Mouse (Mus musculus) left cerebral cortex, adult 11 months (tissue): ENCODE measurements around the gene Plekhg3.

Experiments
- DNase-seq: peaks from one replicate; pipeline ENCODE4 v3.0.0; 2022; ENCODE audit warnings: low spot score

Gene Plekhg3

DNA sequence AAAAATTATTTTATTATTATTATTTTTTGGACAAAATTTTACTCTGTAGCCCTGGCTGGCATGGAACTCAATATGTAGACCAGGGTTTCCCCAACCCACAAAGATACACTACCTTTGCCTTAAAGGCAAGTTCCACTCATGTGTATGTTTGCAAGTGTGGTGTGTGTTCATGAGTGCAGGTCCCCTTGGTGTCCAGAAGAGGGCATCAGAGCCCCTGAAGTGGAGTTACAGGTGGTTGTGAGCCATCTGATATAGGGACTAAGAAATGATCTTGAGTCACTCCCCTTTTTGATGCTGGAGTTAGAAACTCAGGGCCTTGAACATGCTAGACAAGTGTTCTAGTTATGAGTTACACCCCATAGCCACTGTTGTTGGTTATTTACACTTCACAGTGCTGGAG lies 54.3 kb downstream of the Plekhg3 start:
- DNase-seq = no peak

DNA sequence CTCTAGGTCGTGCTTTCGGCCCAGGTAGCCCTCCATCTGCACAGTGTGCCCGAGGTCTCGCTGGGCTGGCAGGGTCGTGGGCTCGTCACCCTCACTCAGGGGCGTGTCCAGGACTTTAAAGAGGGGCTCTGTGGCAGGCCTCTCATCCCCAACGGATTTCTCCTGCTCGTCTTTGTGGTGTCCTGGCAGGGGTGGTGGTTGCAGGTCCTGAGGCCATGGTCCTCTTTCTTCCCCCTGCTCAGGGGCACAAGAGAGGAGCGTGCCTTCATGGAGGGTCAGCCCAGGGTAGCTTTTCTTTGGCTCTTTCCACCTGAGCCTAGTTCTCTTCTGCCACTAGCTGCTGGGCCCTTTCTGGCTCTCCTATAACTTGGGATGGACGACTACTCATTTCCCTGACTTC lies 56.7 kb downstream of the Plekhg3 start:
- DNase-seq = no peak

DNA sequence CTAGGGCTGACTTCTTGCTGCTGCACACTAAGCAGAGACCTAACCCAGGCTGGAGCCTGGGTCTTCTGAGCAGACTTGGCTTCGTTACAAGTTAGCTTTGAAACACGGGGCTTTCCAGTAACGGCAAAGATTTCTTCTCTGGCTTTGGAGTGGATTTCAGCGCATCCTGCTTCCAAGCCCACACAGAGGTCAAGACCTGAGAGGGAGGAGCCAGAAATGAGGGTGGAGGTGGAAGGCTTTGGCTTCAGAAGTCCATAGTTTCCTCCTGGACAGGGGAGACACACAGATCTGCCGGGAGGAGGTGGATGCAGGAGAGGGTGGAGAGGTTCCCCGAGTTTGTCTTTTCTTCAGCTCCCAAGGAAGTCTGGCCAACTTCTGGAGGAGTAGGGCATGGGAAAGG lies 58.8 kb downstream of the Plekhg3 start:
- no peak for DNase-seq

DNA sequence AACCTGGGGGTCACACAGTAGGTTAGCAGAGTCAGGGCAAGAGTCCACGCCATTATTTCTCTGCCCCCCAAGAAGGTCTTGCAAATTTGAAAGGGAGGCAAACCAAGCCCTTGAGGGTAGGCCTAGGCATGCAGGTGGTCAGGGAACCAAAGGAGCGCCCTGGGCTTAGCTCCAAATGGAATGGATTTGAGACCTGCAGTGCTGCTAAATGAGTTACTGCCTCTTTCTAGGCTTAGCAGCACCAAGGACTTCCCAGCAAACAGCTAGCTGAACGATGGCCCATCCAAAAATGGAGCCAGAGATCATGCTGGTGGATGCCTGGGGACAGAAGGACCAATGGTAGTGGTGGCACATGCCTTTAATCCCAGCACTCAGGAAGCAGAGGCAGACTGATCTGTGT lies 60.3 kb downstream of the Plekhg3 start:
- no peak for DNase-seq

DNA sequence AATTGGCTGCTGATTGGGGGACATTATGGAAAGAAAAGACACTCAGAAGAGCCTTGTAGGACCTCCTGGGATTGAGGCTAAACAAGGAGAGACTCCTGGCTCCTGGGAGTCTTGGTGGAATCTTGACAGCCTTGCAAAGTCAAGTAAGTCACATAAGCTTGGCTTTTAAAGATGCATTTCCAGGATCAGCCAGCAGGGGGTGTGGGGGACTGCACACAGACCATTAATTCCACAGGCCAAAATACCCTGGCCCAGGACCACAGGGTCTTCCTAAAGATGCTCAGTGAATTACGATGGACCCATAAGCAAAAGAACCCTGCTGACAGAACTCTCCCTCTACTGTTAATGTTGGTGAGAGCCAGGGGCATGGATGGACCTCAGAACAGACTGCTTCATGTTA lies 61.5 kb downstream of the Plekhg3 start:
- no peak for DNase-seq

DNA sequence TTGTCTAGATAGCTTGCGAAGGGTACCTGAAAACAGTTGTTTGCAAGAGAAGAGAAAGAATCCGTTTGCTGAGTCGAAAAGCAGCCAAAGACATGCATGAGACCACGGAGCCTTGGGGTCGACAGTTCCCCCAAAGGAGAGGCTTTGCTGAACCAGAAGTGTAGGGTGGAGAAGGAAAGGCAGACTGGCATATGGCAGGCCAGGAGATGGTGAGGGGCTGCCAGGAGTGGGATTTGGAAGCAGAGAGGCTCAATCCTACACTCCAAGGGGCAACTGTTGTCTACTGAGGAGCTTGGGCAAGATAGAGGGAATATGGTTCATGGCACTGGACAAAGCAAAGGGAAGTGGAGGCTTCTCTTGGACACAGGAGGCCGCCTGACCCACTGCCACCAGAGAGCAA lies 62.6 kb downstream of the Plekhg3 start:
- no peak for DNase-seq

DNA sequence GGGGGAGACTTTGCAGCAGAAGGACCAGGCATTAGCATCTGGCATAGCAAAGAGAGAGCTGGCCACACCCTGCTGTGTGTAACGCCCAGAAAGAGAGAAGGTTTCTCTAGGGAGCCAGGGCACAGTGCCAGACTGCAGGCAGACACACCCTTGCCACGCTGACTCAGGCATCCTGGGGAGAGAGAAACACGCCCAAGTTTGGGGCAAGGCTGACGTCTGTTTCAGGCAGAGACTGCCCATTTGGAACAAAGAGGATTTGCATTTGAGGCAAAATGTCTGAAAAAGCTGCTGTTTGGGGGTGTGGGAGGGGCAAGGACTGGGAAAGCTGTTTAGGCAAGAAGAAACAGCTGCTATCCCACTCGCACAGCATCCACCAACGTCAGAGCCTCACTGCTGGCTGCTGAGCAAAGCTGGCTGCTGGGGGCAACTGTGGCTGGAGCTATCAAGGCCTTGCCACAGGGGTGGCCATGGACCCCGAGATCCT lies 63.2 kb downstream of the Plekhg3 start:
- peak; percentile 69 for DNase-seq

DNA sequence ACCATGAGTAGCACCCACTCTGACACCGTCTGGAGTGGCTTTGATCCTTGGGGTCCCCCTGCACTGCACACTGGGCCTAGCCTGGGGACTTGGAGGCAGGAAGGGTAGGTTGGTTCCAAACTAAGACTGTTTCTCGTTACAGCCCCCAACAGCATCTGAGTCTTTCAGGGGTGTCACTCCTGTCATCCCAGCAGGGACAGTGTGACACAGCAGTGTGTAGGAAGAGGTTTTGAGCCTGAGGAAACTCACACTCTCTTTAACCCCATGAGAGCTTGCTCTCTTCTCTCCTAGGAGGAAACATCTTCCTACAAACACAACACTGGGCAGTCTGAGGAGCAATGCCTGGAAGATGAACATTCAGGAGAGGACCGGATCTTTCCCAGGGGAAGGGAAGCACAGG lies 63.9 kb downstream of the Plekhg3 start:
- DNase-seq = no peak

DNA sequence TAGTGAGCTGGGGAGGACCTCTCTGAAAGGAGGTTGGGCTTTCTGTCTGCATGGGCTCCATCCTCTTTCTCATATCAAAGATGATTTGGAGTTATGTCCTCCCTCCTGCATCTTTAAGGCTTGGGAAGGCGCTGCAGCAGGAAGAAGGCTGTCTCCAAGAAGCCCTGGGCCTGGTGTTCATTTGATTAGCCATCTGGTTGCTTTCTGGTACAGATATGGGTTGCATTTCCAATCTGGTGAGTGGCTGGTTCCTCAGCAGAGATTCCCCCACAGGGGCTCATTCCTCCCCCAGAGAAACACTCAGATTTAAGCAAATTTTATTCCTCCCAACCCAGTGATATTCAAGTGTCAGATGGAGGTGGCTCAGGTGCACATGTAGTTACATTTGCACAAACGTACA lies 65.1 kb downstream of the Plekhg3 start:
- DNase-seq = peak; percentile 39

DNA sequence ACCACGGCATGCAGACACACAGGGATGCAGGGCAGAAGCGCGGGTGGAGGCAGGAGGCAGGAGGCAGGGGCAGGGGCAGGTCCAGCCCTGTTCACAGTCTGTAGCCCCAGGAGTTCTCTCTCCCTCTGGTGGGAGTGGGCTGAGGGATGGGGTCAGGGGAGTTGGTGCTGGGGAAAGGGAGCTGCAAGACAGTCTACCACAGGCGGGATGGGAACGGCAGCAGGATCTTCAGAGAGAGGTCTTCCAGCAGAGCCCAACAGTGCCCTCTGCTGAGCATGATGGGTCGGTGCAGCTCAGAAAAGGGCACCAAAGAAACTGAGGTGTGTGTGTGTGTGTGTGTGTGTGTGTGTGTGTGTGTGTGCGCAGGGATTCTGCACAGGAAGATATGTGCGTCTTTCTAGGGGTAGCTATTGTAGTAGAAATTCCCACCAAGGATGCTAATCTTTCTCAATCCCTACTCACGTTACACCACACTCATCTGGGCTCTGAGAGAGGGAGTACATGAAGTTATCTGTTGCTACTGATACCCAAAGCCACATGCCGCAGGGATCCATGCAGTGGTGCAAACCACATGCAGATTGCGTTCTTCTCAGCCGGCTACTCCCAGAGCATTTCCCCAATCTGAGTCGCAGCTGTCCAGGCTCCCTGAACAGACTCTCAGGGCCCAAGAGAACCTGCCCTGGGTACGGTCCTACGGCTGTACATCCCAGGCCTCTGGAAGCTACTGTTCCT lies 65.8 kb downstream of the Plekhg3 start:
- peak; percentile 58 for DNase-seq

DNA sequence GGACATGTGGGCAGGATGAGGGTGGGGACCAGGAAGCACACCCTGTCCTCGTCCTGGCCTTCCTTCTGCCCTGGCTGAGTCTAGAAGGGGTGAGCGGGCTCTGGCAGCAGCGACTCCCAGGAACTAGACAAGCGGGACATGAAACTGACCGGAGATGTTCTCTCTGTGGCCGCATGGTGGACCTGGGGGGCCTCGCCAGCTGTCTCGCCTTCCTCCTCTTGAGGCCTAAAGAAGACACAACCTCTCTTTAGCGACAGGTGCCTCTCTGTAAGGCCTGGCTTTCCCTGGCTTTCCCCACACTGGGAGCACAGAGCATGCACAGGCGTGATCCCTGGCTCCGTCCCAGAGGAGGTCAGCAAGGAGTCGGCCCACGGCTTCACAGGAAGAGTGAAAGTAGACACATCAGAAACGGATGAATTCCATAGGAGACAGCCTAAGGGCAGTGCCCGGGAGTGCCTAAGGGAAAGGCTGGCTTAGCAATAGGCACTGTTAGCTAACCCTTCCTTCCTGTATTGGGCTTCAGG lies 66.9 kb downstream of the Plekhg3 start:
- no peak for DNase-seq

DNA sequence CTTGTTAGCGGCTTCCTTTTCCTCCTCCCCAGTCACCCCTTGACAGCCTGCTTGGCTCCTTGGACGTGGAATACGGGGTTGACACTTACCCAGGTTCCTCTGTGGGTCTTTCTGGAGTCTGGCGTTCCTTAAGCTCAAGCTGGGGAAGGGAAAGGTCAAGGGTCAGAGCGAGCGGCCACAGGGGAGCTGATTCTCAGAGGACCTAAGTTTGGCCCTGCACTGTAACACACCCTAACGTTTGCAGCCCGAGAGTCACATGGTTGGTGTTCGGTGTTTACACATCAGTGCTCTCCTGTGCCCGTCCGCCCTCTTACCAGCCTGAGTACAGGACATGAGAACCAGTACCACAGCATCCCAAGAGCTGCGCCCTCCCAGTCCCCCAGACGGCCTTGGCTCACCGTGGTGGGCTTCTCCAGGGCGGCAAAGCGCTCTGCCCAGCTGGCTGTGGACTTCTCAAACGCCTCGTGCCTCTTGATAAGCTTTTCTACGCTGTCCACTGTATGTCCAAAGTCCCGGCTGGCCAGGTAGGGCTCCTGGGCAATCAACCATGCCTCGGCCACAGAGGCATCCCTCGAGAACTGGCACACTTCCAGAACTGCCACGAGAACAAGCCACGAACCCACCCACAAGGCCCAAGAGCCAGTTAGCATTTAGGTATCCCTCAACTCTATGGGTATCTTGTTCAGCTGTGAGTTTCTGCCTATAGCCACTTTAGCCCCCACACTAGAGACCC lies 67.7 kb downstream of the Plekhg3 start:
- no peak for DNase-seq

DNA sequence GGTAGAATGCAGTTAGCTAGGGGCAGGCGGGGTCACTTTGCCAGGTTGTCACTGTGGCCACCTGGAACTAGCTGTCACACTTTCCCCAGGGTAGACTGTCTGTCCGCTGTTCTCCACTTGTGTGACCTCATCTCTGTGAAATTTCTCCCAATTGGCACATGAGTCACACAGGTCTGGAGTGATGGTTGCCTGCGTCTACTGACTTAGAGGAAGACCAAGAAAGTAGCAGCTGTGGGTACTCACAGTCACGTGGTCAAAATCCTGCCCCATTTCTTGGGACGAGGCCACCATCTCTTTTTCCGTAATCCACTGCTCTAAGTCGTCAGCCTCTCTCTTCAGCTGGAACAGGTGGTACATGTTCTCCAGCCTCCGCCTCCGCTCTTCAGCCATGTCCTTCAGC lies 73.1 kb downstream of the Plekhg3 start:
- DNase-seq = no peak

DNA sequence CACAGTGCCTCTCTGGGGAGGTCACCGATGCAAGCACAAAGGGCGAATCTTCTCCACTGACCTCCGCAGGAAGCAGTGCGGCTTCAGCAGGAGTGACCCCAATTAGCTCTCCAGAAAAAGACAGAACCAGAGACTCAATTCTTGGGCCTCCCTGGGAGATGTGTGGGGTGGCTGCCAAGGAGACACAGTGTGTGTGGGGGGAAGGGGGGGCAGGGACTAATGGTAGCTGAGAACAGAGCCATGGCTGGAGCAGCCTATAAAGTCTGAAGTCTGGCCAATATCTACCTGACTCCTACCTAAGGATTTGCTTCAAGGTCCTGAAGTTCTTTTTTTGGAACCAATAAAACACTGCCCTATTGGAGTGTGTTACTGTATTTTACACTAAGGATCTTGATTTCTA lies 73.9 kb downstream of the Plekhg3 start:
- no peak for DNase-seq

DNA sequence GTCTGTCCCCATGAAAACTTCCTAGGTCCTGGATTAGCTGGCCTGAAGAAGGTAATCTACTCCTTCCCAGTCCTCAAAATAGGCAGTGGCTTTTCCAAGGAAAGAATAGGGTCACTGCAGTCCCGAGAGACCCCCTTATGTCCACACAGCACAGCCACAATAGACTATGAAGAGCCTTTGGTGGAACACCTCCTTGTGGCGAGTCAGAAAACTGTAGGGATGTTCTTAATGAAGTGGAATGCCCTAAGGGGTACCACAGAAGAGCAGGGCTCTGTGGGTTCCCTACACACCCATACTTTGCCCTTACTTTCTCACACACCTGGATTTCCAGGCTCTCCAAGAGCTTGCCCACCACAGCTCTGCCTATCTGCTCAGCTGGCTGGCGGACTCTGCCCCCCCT lies 75.1 kb downstream of the Plekhg3 start:
- DNase-seq = no peak

DNA sequence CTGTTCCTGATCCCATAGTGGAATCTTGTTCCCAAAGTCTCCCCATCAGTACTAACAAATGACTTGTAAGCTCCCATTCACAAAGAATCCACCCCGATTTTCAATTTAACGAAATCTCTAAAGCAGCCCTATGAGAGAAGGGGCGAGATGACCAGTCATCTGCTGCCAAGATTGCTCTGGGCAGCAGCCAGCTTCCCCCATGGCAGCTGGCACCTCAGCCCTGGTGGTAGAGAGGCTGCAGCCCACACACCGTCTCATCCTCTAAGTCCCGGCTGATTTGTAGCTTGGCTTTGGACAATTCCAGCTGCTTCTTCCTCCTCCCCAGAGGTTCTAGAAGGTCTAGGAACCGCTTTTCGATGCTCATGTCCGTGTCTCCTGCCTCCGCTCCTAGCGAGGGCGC lies 77.5 kb downstream of the Plekhg3 start:
- DNase-seq = no peak

DNA sequence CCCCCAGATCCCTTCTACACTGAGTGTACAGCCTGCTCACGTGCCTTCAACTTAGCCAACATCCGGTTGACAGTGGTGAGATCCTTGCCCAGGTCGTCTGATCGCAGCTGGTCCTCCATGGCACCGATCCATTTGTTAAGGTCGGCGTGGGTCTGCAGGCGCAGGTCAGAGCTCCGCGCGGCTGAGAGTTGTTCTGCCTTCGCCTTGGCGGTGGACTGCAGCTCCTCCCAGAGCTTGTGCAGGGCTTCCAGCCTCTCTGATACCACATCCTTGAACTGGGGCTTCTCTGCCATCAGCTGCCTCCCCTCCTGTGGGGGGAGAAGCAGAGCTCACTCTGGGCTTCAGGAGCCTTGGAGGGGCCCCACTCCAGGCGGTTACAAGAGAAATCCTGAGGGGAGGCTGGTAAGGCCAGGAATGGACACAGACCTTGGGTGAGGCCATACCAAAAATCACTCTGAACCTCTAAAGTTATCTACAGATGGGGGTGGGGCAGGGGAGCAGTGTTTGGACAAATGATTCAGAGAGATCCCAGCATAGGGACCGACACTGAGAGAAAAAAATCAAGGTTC lies 78.4 kb downstream of the Plekhg3 start:
- no peak for DNase-seq

DNA sequence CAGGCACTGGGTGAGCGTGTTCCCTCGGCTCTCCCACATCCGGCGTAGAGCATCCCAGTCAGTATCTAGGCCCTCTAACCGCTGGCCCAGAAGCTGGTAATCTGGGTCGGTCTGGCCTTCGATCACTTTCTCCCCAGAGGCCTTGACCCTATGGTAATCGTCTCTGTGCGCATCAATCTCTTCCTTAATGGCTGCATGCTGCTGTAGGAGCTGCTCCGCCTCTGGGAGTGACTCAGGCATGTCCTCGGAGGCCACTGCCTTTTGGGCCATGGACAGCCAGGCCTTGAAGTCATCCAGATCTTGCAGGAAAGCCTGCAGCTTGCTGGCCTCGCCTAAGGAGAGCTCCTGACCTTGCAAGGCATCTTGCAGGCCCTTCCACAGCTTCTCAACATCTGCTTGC lies 81.9 kb downstream of the Plekhg3 start:
- DNase-seq = no peak

DNA sequence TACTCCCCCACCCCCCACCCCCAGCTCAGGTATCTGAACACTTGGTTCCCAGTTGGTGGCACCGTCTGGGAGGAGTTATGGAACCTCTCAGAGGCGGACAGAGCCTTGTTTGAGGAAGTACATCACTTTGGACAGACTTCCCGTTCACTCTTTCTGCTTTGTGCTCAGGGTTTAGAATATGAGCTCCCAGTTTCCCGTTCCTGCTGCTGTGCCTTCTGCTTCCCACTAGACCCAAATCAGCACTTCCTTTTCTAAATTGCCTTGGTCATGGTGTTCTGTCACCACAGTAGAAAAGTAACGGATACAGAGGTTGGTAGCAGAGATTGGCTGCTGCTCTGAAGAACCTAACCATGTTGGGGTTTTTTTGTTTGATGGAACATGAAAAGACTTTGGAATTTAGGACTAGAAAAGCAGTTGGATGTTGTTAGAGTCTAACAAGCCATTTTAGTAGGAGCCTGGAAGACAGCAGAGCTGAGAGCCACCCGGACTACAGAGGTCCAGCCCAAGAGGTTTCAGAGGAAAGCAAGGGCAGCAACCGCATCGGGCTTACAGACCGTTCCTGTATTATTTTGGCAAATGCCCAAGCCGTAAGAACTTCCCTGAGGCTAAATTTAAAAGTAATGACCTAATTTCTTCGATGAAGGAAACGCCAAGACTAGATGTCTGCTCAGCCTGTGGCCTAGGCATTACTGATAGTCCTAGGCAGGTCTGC lies 84.3 kb downstream of the Plekhg3 start:
- DNase-seq = no peak

DNA sequence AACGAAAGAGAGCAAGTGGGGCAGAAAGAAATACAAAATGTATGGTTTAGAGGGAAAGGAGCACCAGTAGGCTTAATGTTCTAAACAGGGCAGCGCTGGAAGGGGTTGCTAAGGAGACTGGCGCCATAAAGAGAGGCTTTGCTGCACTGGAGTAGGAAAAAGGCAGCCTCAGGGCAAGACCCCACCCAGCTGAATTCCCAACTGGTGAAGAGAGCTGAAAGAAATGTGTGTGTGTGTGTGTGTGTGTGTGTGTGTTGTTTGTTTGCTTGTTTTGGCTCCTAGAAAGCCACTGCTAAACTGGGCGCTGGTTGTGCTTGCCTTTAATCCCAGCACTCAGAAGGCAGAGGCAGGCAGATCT lies 84.9 kb downstream of the Plekhg3 start:
- no peak for DNase-seq

DNA sequence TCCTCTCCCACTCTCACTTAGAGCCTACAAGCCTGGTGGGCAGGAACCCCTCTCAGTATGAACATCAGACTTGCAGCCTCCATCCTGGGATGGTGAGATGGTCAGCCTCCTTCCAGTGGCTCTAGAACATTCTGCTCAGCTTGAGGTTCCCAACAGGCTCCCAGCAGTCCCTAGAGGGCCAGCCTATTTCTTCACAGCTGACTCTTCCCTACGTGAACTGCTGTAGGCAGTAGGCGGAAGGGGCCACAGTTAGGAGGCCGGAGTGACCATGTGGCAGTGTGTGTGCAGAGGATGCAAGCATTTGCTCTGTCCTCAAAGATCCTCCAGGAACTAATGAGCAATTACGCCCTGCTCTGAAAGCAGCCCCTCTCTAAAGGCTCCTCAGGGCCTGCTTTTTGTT lies 87.5 kb downstream of the Plekhg3 start:
- no peak for DNase-seq

DNA sequence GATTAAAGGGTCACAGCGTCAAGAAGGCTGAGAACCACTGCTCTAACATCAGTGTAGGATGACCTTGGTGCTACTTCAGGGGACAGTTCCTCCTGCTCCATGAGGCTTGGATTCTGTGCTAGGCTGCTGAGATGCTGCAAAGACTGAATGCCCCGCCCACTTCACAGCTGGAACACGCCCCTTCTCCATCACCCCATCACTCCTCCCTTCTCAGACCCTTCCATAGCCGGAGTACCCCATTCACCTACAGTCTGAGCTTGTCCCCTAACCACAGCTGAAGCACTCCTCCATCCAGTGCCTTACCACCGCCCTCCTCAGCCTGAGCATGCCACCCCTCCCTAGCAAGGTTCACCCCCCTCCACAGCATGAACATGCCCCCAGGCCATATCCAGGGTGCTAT lies 89.2 kb downstream of the Plekhg3 start:
- no peak for DNase-seq

DNA sequence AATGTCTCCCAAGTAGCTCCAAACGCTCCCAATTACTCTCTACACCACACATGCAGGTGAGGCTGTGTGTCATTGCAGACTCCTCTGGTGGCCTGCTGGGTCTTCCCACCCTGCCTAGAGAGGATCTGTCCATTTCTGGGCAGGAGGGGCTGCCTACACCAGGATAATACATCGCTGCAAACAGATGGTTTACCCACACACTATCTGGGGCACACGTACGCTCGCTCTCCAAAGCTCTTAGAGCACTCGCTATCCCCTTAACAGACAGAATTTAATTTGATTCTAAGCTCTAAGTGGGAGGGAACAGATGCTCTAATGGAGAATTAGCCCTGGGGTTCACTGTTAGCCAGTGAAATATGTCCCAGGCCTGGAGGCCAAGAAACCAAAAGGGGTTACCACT lies 92.7 kb downstream of the Plekhg3 start:
- DNase-seq = no peak
